Mouse (Mus musculus) liver, embryonic 12.5 days (tissue): ENCODE data around the gene Atoh7. TPM values are rescaled to one million over a fixed set of nuclear protein-coding genes. Genes with fewer than 3 reads are reported as not detected.

ENCODE experiments used
- ATAC-seq: fragments of 200-750 bp; cut with Nextera tagmentation; 2 replicates; pipeline ENCODE4 v1.8.0; 2017; ENCODE audit warnings: moderate number of reproducible peaks, mild to moderate bottlenecking, moderate library complexity
- H3K27ac ChIP-seq: fragments of 300-500 bp; sonication (generic); 2 replicates; pipeline ENCODE4 v1.5.1; 2016; ENCODE audit warnings: mild to moderate bottlenecking
- H3K27me3 ChIP-seq: fragments of 300-500 bp; sonication (generic); replicated peaks from 2 replicates; pipeline ENCODE4 v1.6.1; 2016; ENCODE audit warnings: mild to moderate bottlenecking, moderate library complexity
- H3K36me3 ChIP-seq: fragments of 300-500 bp; sonication (generic); 2 replicates; pipeline ENCODE4 v1.6.1; 2016; ENCODE audit warnings: mild to moderate bottlenecking, moderate library complexity
- H3K4me1 ChIP-seq: fragments of 300-500 bp; sonication (generic); 2 replicates; pipeline ENCODE4 v1.6.1; 2016
- H3K4me2 ChIP-seq: fragments of 300-500 bp; sonication (generic); 2 replicates; pipeline ENCODE4 v1.6.1; 2016; ENCODE audit warnings: mild to moderate bottlenecking, moderate library complexity
- H3K4me3 ChIP-seq: fragments of 300-500 bp; sonication (generic); 2 replicates; pipeline ENCODE4 v1.5.1; 2016; ENCODE audit warnings: mild to moderate bottlenecking, moderate library complexity
- H3K9ac ChIP-seq: fragments of 300-500 bp; sonication (generic); 2 replicates; pipeline ENCODE4 v1.6.1; 2016; ENCODE audit warnings: mild to moderate bottlenecking, moderate library complexity
- H3K9me3 ChIP-seq: fragments of 300-500 bp; sonication (generic); replicated peaks from 2 replicates; pipeline ENCODE4 v1.6.1; 2016; ENCODE audit warnings: mild to moderate bottlenecking, moderate library complexity
- WGBS: fragments of 180-500 bp; shearing (Covaris S2); methylation state at CpG from one replicate; pipeline ENCODE4 v1.1.7; 2016; ENCODE audit not compliant: insufficient replicate concordance; 5-methylcytosine and 5-hydroxymethylcytosine counted together
- polyA plus RNA-seq: library from polyadenylated mRNA; unstranded; fragments of >200 nt; fragmentation: Nextera tagmentation; extraction: Ambion mirVana; gene quantifications from 2 replicates; pipeline ENCODE4 v1.2.1, GENCODE M21; 2016

Gene Atoh7
- polyA plus RNA-seq, 1 experiment from 2014 or later = not detected

DNA sequence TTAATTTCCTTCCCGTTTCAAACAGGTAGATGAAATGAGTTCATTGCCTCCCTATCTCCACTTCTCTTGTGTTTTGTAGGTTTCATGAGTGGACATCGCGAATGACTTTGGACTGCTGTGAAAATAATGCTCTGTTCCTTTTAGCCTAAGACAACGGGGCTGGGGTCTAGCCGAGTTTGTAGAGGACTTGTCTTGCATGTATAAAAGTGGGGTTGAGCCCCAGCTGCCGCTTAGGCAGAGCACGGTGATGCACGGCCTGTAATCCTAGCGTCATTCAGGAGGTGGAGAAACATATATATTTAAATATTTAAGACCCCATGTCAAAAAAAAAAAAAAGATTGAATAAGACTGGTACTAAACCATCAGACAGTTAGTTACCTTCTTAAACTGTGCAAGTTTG lies 1.2 kb downstream of the Atoh7 start:
- Histone ChIP-seq H3K9me3 (no peaks in the 10 kb centered on the region), H3K9ac (no peak overlapping the region), H3K4me2 (peak overlapping the region; percentile 69), H3K27ac (no peak overlapping the region), H3K4me1 (peaks cover 6% of the 10 kb centered on the region; the same call in 1 of the 2 replicates), H3K27me3 (peaks cover 65% of the 10 kb centered on the region), H3K36me3 (no peaks in the 10 kb centered on the region), H3K4me3 (peak overlapping the region; percentile 50)
- 16% methylated on average over 9 of the region's 9 CpGs for WGBS
- no peak for ATAC-seq

DNA sequence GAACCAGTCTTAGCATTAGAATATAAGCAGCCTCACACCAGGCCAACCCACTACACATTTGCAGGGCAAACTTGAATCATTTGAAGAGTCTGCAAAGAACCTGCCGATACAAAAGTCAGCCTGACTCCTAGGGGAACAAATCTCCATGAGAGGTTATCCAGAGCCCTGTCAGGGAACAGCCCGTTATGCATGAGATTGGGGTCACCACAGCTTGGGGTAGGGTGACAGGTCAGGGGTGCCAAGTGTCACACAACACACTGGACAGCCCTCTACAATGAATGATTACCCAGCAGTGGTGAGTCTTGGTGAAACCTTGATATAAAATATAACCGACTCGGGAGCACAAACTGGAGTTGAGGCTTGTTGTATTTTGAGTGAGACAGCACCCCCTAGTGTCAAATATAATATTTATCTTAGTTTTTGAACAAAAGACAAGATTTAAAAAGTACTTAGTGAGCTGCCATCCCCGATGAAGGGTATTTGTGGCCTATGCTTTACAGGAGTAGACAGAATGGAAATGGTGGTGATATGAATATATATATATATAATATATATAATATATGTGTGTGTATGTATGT lies 13.7 kb downstream of the Atoh7 start:
- Histone ChIP-seq H3K9ac (no peak overlapping the region), H3K27ac (no peak overlapping the region), H3K36me3 (no peaks in the 10 kb centered on the region), H3K27me3 (no peaks in the 10 kb centered on the region), H3K4me3 (no peak overlapping the region), H3K9me3 (no peaks in the 10 kb centered on the region), H3K4me2 (no peak overlapping the region), H3K4me1 (no peaks in the 10 kb centered on the region)
- ATAC-seq = no peak
- 58% methylated on average over 5 of the region's 5 CpGs for WGBS

DNA sequence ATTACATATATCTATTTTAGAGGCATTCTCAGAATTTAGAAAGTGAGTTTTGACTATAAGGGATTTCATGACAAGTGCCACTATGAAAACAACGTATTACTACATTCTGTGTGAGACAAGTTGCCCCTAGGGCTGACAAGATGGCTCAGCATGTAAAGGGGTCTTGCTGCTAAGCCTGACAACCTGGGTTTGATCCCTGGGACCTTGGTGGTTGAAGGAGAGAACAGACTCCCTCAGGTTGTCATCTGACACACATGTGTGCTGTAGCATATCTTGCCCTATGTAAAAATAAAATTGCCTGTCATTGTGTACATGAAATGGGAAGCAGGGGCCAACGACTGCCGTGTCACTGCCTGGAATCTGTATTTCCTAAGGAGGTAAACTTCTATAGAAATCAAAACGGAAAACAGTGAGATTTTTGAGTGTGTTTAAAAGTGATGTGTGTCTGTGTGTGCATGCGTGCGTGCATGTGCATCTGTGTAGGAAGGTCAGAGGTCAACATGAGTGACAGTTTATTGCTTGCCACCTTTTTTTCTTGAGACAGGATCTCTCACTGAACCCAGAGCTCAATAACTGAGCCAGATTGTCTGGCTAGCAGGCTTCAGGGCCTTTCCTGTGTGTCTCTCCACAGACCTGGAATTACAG lies 14.4 kb downstream of the Atoh7 start:
- no peaks in the 10 kb centered on the region for H3K4me1 ChIP-seq

DNA sequence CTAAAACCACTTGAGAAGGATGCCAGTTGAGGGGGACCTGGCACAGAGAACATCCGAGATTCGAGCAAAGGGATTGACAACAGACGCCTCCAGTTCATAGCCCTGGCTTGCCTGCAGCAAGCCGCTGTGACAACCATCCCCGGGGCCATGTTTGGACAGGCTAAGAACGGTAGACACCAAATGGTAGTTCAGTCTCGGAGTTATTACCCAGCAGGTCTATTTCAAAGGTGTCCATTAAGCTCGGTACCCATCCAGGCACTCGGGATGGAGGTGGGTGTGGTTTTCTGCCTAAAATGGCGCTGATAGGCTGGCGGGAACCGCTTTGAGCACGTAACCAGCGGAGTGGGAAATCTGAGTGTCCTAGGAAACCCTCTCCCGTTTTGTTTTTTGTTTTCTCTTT lies 16.4 kb downstream of the Atoh7 start:
- ATAC-seq = no peak
- H3K27ac ChIP-seq = no peak overlapping the region

More for the DNA sequence above, 14.4 kb downstream of the Atoh7 start:
- Histone ChIP-seq H3K4me3 (no peak overlapping the region), H3K36me3 (no peaks in the 10 kb centered on the region), H3K4me2 (no peak overlapping the region), H3K9ac (no peak overlapping the region), H3K27ac (no peak overlapping the region), H3K27me3 (no peaks in the 10 kb centered on the region), H3K9me3 (no peaks in the 10 kb centered on the region)
- no peak for ATAC-seq
- 71% methylated on average over 6 of the region's 6 CpGs for WGBS

DNA sequence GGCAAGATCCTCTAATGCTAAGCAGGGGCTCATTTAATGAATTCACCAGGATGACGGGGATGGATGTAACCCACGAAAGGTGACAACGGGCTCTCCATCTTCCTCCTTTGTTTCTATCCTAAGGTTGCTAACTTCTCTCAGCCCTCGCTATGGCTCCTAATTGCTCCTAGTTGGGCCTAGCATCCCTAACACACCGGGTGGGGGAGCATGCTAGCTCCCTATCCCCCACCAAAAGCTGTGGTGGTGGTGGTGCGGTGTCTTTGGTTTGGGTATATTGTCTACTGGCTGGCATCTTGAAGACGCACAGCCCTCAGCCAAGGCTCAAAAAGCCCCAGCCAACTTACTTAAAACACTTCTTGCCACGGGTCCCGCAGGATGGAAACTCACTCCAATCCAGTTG lies 16.9 kb downstream of the Atoh7 start:
- WGBS = 83% methylated on average over 9 of the region's 9 CpGs
- no peaks in the 10 kb centered on the region for H3K36me3 ChIP-seq
- no peak overlapping the region for H3K9ac ChIP-seq
- no peak overlapping the region for H3K4me2 ChIP-seq
- no peak overlapping the region for H3K27ac ChIP-seq
- no peaks in the 10 kb centered on the region for H3K9me3 ChIP-seq
- H3K27me3 ChIP-seq = no peaks in the 10 kb centered on the region
- no peak overlapping the region for H3K4me3 ChIP-seq
- no peak for ATAC-seq
- no peaks in the 10 kb centered on the region for H3K4me1 ChIP-seq

More for the DNA sequence above, 16.4 kb downstream of the Atoh7 start:
- Histone ChIP-seq H3K27me3 (no peaks in the 10 kb centered on the region), H3K9me3 (no peaks in the 10 kb centered on the region), H3K4me2 (no peak overlapping the region), H3K4me1 (no peaks in the 10 kb centered on the region), H3K9ac (no peak overlapping the region), H3K4me3 (no peak overlapping the region), H3K36me3 (no peaks in the 10 kb centered on the region)
- 71% methylated on average over 15 of the region's 15 CpGs for WGBS

DNA sequence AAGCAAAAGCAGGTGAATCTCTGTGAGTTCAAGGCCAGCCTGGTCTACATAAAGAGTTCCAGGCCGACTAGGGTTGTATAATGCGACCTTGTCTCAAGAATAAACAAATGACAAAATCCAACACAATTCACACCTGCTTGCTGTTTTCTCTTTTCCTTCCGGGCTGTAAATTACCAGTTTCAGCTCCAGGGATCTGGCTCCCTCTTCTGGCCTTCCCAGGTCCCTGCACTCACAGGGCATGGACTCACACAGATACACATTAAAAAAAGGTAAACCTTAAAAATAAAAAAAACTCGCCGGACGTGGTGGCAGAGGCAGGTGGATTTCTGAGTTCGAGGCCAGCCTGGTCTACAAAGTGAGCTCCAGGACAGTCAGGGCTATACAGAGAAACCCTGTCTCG lies 18.1 kb downstream of the Atoh7 start:
- no peak overlapping the region for H3K9ac ChIP-seq
- no peaks in the 10 kb centered on the region for H3K36me3 ChIP-seq
- no peak overlapping the region for H3K4me3 ChIP-seq
- H3K27me3 ChIP-seq = no peaks in the 10 kb centered on the region
- H3K4me2 ChIP-seq = no peak overlapping the region
- H3K9me3 ChIP-seq = no peaks in the 10 kb centered on the region
- 72% methylated on average over 8 of the region's 8 CpGs for WGBS
- no peak for ATAC-seq
- no peak overlapping the region for H3K27ac ChIP-seq
- H3K4me1 ChIP-seq = no peaks in the 10 kb centered on the region

DNA sequence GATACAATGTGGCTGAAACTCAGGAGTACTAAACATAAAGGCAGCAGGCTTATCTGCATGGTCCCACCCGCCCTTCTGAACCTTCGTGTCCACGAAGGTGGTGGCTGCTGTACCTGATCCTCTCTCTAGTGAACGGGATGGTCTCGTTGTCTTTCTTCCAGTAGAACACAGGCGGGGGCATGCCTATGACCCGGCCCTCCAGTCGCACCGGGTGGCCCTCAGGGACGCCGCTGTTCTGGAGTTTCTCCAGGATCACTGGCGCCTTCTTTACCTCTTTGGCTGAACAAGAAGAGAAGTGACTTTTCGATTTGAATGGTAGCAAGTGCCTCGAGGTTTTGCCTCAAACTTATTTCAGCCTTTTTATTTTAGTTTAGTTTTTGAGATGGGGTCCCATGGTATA lies 20.5 kb downstream of the Atoh7 start:
- H3K27ac ChIP-seq = no peak overlapping the region
- WGBS = 54% methylated on average over 14 of the region's 14 CpGs
- H3K4me1 ChIP-seq = no peaks in the 10 kb centered on the region
- H3K4me3 ChIP-seq = no peak overlapping the region
- H3K9me3 ChIP-seq = no peaks in the 10 kb centered on the region
- H3K36me3 ChIP-seq = no peaks in the 10 kb centered on the region
- no peaks in the 10 kb centered on the region for H3K27me3 ChIP-seq
- no peak overlapping the region for H3K9ac ChIP-seq
- H3K4me2 ChIP-seq = no peak overlapping the region
- ATAC-seq = no peak

DNA sequence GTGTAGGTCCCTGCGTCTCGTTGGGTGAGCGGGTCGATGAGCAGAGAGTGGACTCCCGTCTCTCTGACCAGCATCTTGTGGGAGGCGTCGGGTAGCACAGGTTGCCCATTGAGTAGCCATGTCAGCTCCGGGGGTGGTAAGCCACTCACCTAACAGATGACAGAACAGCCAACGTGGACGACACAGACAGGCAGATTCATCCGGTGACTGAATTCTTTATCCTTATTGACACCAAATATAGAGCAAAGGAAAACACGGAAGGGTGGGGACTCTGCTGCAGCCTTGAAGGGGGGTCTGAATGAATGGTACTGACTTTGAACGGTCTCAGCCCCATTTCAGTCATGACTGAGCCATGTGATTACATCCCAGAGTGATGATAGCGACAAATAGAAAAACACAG lies 22.5 kb downstream of the Atoh7 start:
- 74% methylated on average over 14 of the region's 14 CpGs for WGBS
- H3K4me2 ChIP-seq = no peak overlapping the region
- H3K27ac ChIP-seq = no peak overlapping the region
- no peaks in the 10 kb centered on the region for H3K36me3 ChIP-seq
- H3K4me1 ChIP-seq = no peaks in the 10 kb centered on the region
- H3K27me3 ChIP-seq = no peaks in the 10 kb centered on the region
- H3K9ac ChIP-seq = no peak overlapping the region
- ATAC-seq = no peak
- no peaks in the 10 kb centered on the region for H3K9me3 ChIP-seq
- H3K4me3 ChIP-seq = no peak overlapping the region

DNA sequence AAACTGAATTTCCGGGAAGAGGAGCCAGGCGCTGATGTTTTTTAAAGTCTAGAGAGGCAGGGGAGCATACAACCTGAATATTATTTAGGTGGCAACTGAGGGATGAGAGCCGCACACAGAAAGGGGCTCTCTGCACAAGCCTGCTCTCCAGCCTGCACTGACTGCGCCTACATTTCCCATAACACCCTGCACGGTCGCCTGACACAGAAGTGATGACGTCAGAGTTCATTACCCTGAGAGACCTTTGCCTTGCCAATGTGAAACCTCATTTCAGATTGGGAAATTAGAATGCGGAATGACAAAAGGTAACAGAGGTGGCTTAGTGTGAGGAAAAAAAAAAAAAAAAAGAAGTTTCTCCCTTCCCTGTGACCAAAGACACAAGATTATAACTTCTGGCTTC lies 23.1 kb downstream of the Atoh7 start:
- WGBS = 39% methylated on average over 8 of the region's 8 CpGs
- Histone ChIP-seq H3K27ac (no peak overlapping the region), H3K27me3 (no peaks in the 10 kb centered on the region), H3K4me3 (no peak overlapping the region), H3K36me3 (no peaks in the 10 kb centered on the region), H3K9me3 (no peaks in the 10 kb centered on the region), H3K4me1 (no peaks in the 10 kb centered on the region), H3K4me2 (no peak overlapping the region), H3K9ac (no peak overlapping the region)
- ATAC-seq = no peak; the same call in 1 of the 2 replicates

DNA sequence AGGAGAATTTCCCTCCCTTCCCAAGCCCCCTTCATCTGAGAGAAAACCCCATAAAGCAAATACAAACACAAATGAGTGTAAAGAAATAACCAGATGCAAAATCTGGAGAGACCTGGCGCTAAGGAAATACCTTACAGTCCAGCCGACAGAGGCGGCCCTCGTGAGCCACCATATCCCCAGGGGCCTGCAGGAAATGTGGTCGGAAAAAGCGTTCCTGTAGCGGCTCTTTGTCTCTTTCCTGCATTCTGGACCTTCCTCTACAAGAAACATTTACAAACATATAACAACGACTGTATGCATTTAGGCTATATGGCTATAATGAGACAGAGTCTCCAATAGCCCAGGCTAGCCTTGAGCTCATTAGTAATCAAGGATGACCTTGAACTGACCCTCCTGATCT lies 23.7 kb downstream of the Atoh7 start:
- no peak overlapping the region for H3K27ac ChIP-seq
- H3K4me3 ChIP-seq = no peak overlapping the region
- no peaks in the 10 kb centered on the region for H3K36me3 ChIP-seq
- no peaks in the 10 kb centered on the region for H3K4me1 ChIP-seq
- H3K4me2 ChIP-seq = no peak overlapping the region
- H3K27me3 ChIP-seq = no peaks in the 10 kb centered on the region
- no peak overlapping the region for H3K9ac ChIP-seq
- WGBS = 56% methylated on average over 8 of the region's 8 CpGs
- ATAC-seq = no peak
- H3K9me3 ChIP-seq = no peaks in the 10 kb centered on the region

DNA sequence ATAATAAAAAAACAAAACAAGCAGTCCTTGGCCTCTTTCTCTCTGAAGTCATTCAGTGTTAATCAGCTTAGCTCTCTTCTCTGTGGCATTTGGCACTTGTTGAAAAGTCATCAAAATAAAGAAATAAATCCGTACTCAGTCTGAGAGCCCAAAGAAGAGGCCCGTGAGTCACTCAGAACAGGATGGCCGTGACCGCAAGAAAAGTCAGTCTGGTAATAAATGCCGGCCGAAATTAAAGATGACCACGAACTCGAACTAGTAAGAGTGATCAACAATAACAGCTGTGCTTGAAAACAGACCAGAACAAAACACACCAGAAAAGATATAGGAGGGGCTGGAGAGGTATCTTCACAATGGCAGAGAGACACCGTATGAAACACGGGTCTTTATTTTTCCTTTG lies 24.6 kb downstream of the Atoh7 start:
- Histone ChIP-seq H3K27me3 (0 out of 2 replicates have a peak, but pooled peaks cover 3% of the 10 kb centered on the region), H3K9ac (no peak overlapping the region), H3K27ac (no peak overlapping the region), H3K36me3 (no peaks in the 10 kb centered on the region), H3K4me3 (no peak overlapping the region), H3K9me3 (no peaks in the 10 kb centered on the region), H3K4me1 (no peaks in the 10 kb centered on the region), H3K4me2 (no peak overlapping the region)
- ATAC-seq = no peak
- WGBS = 81% methylated on average over 10 of the region's 10 CpGs

DNA sequence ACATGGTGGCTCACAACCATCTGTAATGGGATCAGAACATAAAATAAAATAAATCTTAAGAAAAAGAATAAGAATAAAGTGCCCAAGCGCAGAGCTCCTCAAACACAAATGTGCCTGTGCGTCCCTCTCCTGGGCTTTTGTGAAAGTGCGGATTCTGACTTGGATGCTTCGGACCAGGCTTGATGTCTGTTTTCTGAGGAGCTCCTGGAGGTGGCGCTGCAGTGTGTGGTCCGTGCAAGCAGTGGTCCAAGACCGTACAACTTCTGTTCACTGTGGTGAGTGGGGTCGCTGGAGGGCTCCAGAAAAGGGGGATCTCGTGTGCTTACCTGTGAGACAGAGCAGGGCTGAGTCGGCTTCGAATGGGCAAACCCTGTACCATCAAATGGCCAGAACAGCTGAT lies 25.9 kb downstream of the Atoh7 start:
- Histone ChIP-seq H3K4me1 (no peaks in the 10 kb centered on the region), H3K9ac (no peak overlapping the region), H3K4me2 (no peak overlapping the region), H3K27me3 (0 out of 2 replicates have a peak, but pooled peaks cover 3% of the 10 kb centered on the region), H3K4me3 (no peak overlapping the region), H3K27ac (no peak overlapping the region), H3K9me3 (no peaks in the 10 kb centered on the region), H3K36me3 (no peaks in the 10 kb centered on the region)
- ATAC-seq = no peak
- WGBS = 41% methylated on average over 11 of the region's 11 CpGs

DNA sequence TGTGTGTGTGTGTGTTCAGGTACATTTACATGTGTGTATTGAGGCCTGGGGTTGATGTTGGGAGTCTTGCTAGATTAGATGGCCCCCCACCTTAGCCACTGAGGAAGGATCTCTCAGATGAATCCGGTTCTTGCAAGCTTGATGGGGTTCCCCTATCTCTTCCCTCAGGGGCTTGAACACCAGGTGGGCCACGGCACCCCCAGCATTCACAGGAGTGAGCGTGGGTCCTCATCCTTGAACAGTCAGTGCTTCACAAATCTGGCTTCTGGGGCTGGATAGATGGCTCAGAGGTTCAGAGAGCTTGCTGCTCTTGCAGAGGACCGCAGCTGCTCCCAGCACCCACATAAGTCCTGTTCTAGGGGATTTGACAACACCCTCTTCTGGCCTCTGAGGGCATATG lies 26.7 kb downstream of the Atoh7 start:
- H3K27ac ChIP-seq = no peak overlapping the region
- no peak for ATAC-seq
- 68% methylated on average over 4 of the region's 4 CpGs for WGBS
- H3K9me3 ChIP-seq = no peaks in the 10 kb centered on the region
- 0 out of 2 replicates have a peak, but pooled peaks cover 3% of the 10 kb centered on the region for H3K27me3 ChIP-seq
- no peaks in the 10 kb centered on the region for H3K4me1 ChIP-seq
- H3K9ac ChIP-seq = no peak overlapping the region
- no peak overlapping the region for H3K4me2 ChIP-seq
- H3K36me3 ChIP-seq = no peaks in the 10 kb centered on the region
- H3K4me3 ChIP-seq = no peak overlapping the region
